8 mouse cellular contexts compared by ENCODE assay signal in genomic region chr12:38779186-38779777, GRCm38 (mm10). TPM values are rescaled to one million over a fixed set of nuclear protein-coding genes. Genes with fewer than 3 reads are reported as not detected.
DNase-seq lines count a peak whose midpoint lies in the region; ATAC-seq and TF ChIP-seq lines count a peak whose summit lies in the region.

TSS of gene Etv1 (plus strand) at chr12:38779380.

- H3K9me3 ChIP-seq in forebrain, embryonic 10.5 days = no peaks in the 10 kb centered on the region
- no peaks in the 10 kb centered on the region for H3K9me3 ChIP-seq in heart, postnatal 0 days (replicated peaks; ENCODE audit: control insufficient read depth, low read length)
- no peaks in the 10 kb centered on the region for H3K9me3 ChIP-seq in neural tube, embryonic 11.5 days (ENCODE audit: control insufficient read depth, low read length)

- peak within 1 kb of the TSS; percentile 93 for H3K27ac ChIP-seq in forebrain, embryonic 10.5 days
- peak within 1 kb of the TSS; percentile 94 for H3K27ac ChIP-seq in heart, postnatal 0 days (ENCODE audit: low read depth)
- peak within 1 kb of the TSS; percentile 85 for H3K27ac ChIP-seq in neural tube, embryonic 11.5 days (ENCODE audit: low read depth, low read length)
- peak within 1 kb of the TSS; percentile 24 for H3K27ac ChIP-seq in thymus, adult 2 months (ENCODE audit: control insufficient read depth, insufficient read depth, low read length)

- peak within 1 kb of the TSS; percentile 63 for H3K9ac ChIP-seq in heart, postnatal 0 days (replicated peaks; ENCODE audit: low read depth, low read length)
- peak within 1 kb of the TSS; percentile 67 for H3K9ac ChIP-seq in neural tube, embryonic 11.5 days (ENCODE audit: low read length)

- TF ChIP-seq EP300 in heart, postnatal 0 days (IDR thresholded peaks at IDR 0.05; ENCODE audit: low read depth) = no peak; the same call in 1 of the 2 replicates

- ATAC-seq in CD4-positive, CD25-positive, alpha-beta regulatory T cell, adult 4 months = peak; percentile 39
- peak; percentile 57 for ATAC-seq in heart, postnatal 0 days (ENCODE audit: insufficient read depth, low read depth)
- peak; percentile 42 for ATAC-seq in neural tube, embryonic 11.5 days (ENCODE audit: insufficient read depth, low FRiP score, low TSS enrichment)

- no peak for TF ChIP-seq CTCF in heart, postnatal 0 days (IDR thresholded peaks at IDR 0.05; ENCODE audit: low read depth)
- TF ChIP-seq CTCF in thymus, adult 2 months (IDR thresholded peaks at IDR 0.05; ENCODE audit: borderline replicate concordance, control insufficient read depth, extremely low read depth, insufficient read depth, low read length, poor library complexity) = no peak

- TF ChIP-seq POLR2A in thymus, adult 2 months (IDR thresholded peaks at IDR 0.05; ENCODE audit: control insufficient read depth, extremely low read depth, insufficient read depth, low read length, poor library complexity) = no peak

- no peaks in the 10 kb centered on the region for H3K36me3 ChIP-seq in forebrain, embryonic 10.5 days (replicated peaks)
- H3K36me3 ChIP-seq in heart, postnatal 0 days (replicated peaks; ENCODE audit: control insufficient read depth, insufficient read depth, low read length) = no peaks in the 10 kb centered on the region
- H3K36me3 ChIP-seq in neural tube, embryonic 11.5 days (ENCODE audit: control insufficient read depth, insufficient read depth, low read length) = no peaks in the 10 kb centered on the region
- no peaks in the 10 kb centered on the region for H3K36me3 ChIP-seq in thymus, adult 2 months (ENCODE audit: control insufficient read depth, insufficient read depth, low read length)

- H3K4me1 ChIP-seq in forebrain, embryonic 10.5 days = peaks cover 26% of the 10 kb centered on the region
- H3K4me1 ChIP-seq in heart, postnatal 0 days (ENCODE audit: control insufficient read depth, insufficient read depth) = peaks cover 6% of the 10 kb centered on the region; the same call in 1 of the 2 replicates
- H3K4me1 ChIP-seq in neural tube, embryonic 11.5 days (ENCODE audit: control insufficient read depth, insufficient read depth, low read length) = no peaks in the 10 kb centered on the region; the same call in 1 of the 2 replicates
- H3K4me1 ChIP-seq in thymus, adult 2 months (replicated peaks; ENCODE audit: control insufficient read depth, insufficient read depth, low read length) = peaks cover 5% of the 10 kb centered on the region; the same call in 1 of the 2 replicates

- 0 out of 2 replicates have a peak, but pooled peaks cover 6% of the 10 kb centered on the region for H3K27me3 ChIP-seq in forebrain, embryonic 10.5 days (ENCODE audit: poor library complexity, severe bottlenecking)
- no peaks in the 10 kb centered on the region for H3K27me3 ChIP-seq in heart, postnatal 0 days (ENCODE audit: control insufficient read depth, insufficient read depth, low read length)
- H3K27me3 ChIP-seq in neural tube, embryonic 11.5 days (ENCODE audit: control insufficient read depth, insufficient read depth, low read length) = no peaks in the 10 kb centered on the region
- no peaks in the 10 kb centered on the region for H3K27me3 ChIP-seq in thymus, adult 2 months (ENCODE audit: control insufficient read depth, insufficient read depth, low read length)

- peak; percentile 56 for DNase-seq in adrenal gland, adult 8-10 months
- no peak for DNase-seq in forebrain, embryonic 10.5 days (ENCODE audit: extremely low spot score, low spot score)
- DNase-seq in heart, postnatal 0 days (ENCODE audit: low spot score) = peak; percentile 78
- peak; percentile 14 to 48 for DNase-seq in kidney, postnatal 25 days
- DNase-seq in lung, adult 18-20 months = peak; percentile 26 to 61
- DNase-seq in neural tube, embryonic 11.5 days (ENCODE audit: low spot score) = peak; percentile 69
- peak; percentile 56 for DNase-seq in thymus, adult 2 months

- WGBS in forebrain, embryonic 10.5 days = 0% methylated on average over 20 of the region's 20 CpGs
- under 1% methylated on average over 20 of the region's 20 CpGs for WGBS in heart, postnatal 0 days
- under 1% methylated on average over 20 of the region's 20 CpGs for WGBS in neural tube, embryonic 11.5 days
- WGBS in thymus, adult 2 months = under 1% methylated on average over 20 of the region's 20 CpGs

- peak within 1 kb of the TSS; percentile 96 for H3K4me2 ChIP-seq in heart, postnatal 0 days (ENCODE audit: low read depth, low read length)
- peak within 1 kb of the TSS; percentile 98 for H3K4me2 ChIP-seq in neural tube, embryonic 11.5 days (ENCODE audit: low read depth)

- H3K4me3 ChIP-seq in forebrain, embryonic 10.5 days = peak within 1 kb of the TSS; percentile 68
- H3K4me3 ChIP-seq in heart, postnatal 0 days (ENCODE audit: low read depth, low read length) = peak within 1 kb of the TSS; percentile 84
- peak within 1 kb of the TSS; percentile 47 for H3K4me3 ChIP-seq in neural tube, embryonic 11.5 days (ENCODE audit: low read depth, low read length)
- peak within 1 kb of the TSS; percentile 68 for H3K4me3 ChIP-seq in thymus, adult 2 months (ENCODE audit: control insufficient read depth, insufficient read depth, low read length)

RNA-seq across cellular contexts. Expression of gene Etv1, which starts in this region (rescaled TPM):
- under 1 TPM; 0.58 to 0.61 TPM for polyA plus RNA-seq in CD4-positive, CD25-positive, alpha-beta regulatory T cell, adult 4 months (2017; shearing (Covaris generic))
- total RNA-seq in adrenal gland, adult 8-10 months (2022) = 10 to 100 TPM; 66.0 to 91.2 (median 76.2) TPM
- polyA plus RNA-seq in forebrain, embryonic 10.5 days (2016; fragmentation: Nextera tagmentation; extraction: Ambion mirVana) = 14.2 and 18.0 TPM in 2 replicates
- total RNA-seq in heart, postnatal 0 days (2014; rRNA removed; ENCODE audit: low replicate concordance) = 18.2 and 31.9 TPM in 2 replicates
- polyA plus RNA-seq in heart, postnatal 0 days (2015; fragmentation: Nextera tagmentation; extraction: Ambion mirVana) = 24.8 TPM in 2 replicates
- 15.8 and 17.3 TPM in 2 replicates for polyA plus RNA-seq in neural tube, embryonic 11.5 days (2014; fragmentation: Nextera tagmentation; extraction: Ambion mirVana)
- 1.1 and 2.0 TPM in 2 replicates for polyA plus RNA-seq in thymus, adult 2 months (2012; rRNA removed)

Comparison
In these comparisons a context has a peak if more than half of its experiments do, and no peak if none do; other contexts are left out.
1. Peak in ATAC-seq in CD4-positive, CD25-positive, alpha-beta regulatory T cell, adult 4 months; RNA of the gene not detected or under 1 TPM.
2. H3K27ac ChIP-seq: peak in every context shown above with its lines; median percentile 94 in heart, postnatal 0 days; 93 in forebrain, embryonic 10.5 days; 85 in neural tube, embryonic 11.5 days; 24 in thymus, adult 2 months.